Mouse (Mus musculus): ENCODE data around the gene Xrn2.

DNA sequence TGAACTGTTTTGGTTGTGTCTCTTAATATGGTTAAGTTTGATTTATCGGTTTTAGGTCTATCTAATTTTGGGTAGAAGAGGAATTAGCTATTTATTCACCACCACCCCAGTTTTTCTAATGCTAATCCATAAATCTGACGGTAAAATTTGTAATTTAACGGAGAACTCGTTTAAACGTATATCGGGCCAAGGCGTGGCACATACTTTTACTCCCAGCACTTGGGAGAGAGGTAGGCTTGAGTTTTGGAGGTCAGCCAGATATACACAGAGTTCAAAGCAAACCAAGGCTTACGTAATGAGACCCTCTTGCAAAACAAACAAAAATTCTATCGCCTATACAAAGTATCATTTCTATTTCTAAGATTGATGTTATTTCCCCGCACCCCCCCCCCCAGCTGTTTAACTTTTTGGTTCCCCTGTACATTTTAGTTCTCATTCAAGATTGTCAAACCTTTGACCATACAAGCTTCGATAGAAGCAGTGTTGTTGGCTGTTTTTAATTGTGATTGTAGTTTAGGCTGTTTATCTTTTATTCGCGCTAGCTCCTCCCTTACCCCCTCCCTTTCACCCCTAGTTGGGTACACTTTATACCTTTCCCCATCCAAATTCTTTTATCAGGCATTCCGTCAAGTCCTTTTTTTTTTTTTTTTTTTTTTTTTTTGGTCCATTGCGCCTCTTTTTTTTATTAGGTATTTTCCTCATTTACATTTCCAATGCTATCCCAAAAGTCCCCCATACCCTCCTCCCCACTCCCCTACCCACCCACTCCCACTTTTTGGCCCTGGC is 1.5 kb downstream of the Xrn2 start:
- TF ChIP-seq CTCF (IDR thresholded peaks at IDR 0.05) = no peak
- TF ChIP-seq EP300 (IDR thresholded peaks at IDR 0.05) = no peak

Data from lung, postnatal 0 days (tissue).